Mouse (Mus musculus) cerebellum, postnatal 25 days (tissue): Measurements from ENCODE around the gene Icam5.
"Not testable (repeated sequence)": the region's sequence is repeated elsewhere in the genome, so short reads cannot be mapped to it uniquely, and the experiment has no call there.

Experiments used
- DNase-seq, 2 experiments: peaks; one replicate each; pipeline ENCODE4 v3.0.0; 2021; ENCODE audit warnings: mixed read lengths in 2 of 2

Gene Icam5

GRCm38 (mm10) chr9:21036161-21036560, 4.3 kb downstream of the Icam5 start:
- DNase-seq: no peak

DNA sequence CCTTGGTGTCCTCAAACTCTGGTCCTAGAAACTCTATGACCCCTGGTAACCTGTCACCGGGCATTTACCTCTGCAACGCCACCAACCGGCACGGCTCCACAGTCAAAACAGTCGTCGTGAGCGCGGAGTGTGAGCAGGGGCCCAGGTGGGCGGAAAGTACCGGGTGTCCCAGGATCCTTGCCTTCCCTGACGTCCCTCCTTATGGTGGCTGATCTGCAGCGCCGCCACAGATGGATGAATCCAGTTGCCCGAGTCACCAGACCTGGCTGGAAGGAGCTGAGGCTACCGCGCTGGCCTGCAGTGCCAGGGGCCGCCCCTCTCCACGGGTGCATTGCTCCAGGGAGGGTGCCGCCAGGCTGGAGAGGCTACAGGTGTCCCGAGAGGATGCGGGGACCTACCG, 4.8 kb downstream of the Icam5 start:
- no peak for DNase-seq

DNA sequence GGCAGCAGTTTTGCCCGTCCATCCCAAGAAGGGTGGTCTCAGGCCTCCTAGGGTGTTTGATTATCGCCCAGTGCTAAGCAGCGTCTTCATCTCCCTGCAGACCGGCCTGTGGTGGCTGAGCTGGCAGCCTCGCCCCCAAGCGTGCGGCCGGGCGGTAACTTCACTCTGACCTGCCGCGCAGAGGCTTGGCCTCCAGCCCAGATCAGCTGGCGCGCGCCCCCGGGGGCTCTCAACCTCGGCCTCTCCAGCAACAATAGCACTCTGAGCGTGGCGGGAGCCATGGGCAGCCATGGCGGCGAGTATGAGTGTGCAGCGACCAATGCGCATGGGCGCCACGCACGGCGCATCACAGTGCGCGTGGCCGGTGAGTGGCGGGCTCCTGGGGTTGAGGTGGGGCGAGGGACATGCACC, 5.6 kb downstream of the Icam5 start:
- DNase-seq: peak; percentile 36 to 61

- no peak for DNase-seq
These were observed 7.9 kb downstream of the Icam5 start for GRCm38 (mm10) chr9:21039779-21040178.

GRCm38 (mm10) chr9:21041308-21041707, 9.4 kb downstream of the Icam5 start:
- DNase-seq: no peak

GRCm38 (mm10) chr9:21043563-21043962, 11.7 kb downstream of the Icam5 start:
- DNase-seq: no peak

- DNase-seq: not testable (repeated sequence)
These were observed 12.9 kb downstream of the Icam5 start for GRCm38 (mm10) chr9:21044785-21045184.

GRCm38 (mm10) chr9:21045235-21045634, 13.4 kb downstream of the Icam5 start:
- DNase-seq: no peak

GRCm38 (mm10) chr9:21051578-21051977, 19.7 kb downstream of the Icam5 start:
- no peak for DNase-seq

DNA sequence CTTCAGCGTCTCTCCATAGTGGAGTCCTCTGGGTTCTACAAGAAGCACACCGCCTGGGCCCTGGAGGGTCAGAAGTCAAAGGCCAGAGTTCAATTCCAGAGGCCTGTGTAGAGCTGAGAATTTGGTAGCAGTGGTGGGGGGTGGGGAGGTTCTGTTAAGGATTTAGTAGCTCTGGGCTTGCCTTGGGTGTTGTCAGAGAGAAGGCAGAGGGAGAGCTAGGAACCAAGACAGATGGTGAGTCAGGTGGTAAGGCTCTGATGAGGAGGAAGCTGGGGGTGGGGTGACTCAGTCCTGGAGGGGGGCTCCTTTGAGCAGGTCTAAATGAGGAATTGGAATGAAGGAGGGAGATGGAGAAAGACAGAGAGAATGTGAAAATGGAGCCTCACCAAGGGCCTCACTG, 31.1 kb downstream of the Icam5 start:
- no peak for DNase-seq

DNA sequence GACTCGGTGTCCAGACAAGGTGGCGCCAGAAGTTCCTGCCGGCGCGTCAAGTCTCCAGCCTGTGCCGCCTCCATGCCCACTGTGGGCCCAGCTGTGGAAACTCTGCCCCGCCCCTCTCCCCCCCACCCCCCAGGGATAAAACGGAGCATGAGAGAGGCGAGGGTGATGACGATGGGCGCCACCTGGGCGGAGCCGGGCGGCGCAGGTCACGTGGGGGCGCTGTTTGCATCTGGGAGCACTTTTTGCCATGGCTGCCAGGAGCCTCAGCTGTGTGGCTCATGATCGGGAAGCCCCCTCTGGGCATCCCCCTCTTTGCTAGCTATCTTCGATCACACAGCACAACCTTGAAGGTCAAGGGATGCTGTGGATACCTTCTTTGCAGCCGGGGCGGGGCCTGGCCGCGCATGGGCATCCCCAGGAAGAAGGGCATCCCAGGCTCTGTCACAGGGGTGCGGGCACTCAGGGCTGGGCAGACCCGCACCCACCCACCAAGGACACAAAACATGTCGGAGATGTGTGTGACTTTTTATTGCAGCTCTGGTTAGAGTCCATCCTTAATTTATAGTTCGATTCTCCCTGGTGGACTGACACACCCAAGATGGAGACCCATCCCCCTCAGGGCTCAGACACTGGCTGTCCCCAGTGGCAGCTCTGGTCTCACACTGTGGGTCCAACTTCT, 35.3 kb downstream of the Icam5 start, which contains the start of gene Zglp1:
TSS of gene Zglp1 (minus strand) at position 88 of the 679 bp plus-strand sequence.
- DNase-seq: no peak

GRCm38 (mm10) chr9:21072641-21073040, 40.8 kb downstream of the Icam5 start:
- DNase-seq: no peak

DNA sequence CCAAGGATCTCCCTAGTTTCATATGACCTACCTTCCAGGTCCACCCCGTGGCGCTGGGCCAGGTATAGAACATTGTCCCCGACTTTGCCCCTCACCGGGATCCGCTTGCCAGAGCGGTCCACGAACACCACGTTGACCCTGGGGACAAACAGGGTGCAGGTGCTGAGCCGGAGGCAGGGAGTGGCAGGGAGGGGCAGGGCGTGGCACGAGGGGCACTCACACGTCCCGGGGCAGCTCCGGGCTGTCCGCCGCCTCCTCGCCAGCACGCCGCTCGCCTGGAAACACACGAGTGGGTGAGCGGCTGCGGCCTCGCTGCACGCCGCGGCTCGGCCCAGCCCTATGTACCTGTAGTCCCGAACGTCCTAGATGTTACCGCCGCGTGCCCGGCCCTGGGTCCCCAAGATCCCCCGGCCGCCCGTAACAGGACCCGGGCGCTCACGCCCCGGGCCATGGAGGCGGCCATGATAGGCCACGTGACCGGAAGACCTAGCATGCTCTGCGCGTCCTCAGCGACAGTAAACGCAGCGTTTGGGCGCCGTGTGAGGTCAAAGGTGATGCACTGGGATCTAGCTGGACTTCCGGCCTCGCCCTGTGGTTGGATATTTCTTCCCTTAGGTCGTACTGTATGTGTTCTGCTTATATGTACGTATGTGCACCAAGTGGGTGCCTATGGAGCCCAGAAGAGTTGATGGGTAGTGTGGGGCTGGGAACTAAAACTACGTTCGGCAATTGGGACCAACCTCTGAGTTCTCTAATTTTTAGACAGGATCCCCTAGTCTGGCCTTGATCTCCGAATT, 41.4 kb downstream of the Icam5 start, which contains the start of the genes Gm49373 and Fdx1l:
TSS of gene Gm49373 (minus strand) at position 53 of the 797 bp plus-strand sequence.
TSS of gene Fdx1l (minus strand) at position 571 of the 797 bp plus-strand sequence.
- peak; percentile 90 to 93 for DNase-seq

GRCm38 (mm10) chr9:21074173-21074572, 42.3 kb downstream of the Icam5 start:
- peak in 1 of 2 experiments; percentile 18 for DNase-seq

DNA sequence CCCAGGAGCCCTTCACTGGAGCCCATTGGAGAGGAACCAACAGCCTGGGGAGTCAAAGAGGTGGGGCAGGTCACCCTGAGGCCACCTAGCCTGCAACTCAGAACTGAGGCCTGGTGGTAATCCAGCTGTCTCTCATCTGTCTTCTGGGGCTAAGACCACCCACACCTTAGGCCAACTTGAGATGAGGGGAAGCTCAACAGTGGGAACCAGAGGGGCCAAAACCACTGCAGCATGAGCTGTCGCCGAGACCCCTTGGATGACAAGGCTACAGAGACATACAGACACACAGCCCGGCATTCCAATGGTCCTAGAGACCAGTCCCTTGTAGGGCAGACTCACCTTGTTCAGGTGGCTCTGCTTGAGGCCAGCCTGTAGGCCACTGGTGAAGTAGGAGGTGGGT, 43.8 kb downstream of the Icam5 start:
- no peak for DNase-seq

- peak; percentile 27 to 54 for DNase-seq
These were observed 49.3 kb downstream of the Icam5 start for GRCm38 (mm10) chr9:21081127-21081526.

DNA sequence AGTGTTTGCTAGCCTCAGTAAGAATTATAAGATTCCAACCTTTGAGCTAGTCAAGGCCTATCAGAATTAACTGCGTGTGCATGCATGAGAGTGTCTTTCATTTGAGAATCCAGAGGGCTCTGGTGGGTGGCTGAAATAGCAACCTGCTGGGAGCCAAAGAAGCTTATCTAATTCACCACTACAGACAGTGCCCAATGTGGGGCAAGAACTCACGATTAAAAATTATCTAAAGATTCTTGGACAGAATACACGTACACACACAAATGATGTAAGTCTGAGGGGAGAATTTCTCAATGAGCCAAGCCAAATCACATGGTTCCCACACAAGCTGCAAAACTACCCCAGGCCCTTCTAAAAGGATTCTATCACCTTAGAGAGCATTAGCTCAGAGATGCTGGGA, 51.5 kb downstream of the Icam5 start:
- DNase-seq: no peak
